Mouse (Mus musculus): ENCODE results near the gene Maneal. TPM values are rescaled to one million over a fixed set of nuclear protein-coding genes. Genes with fewer than 3 reads are reported as not detected.

Maneal gene
- polyA plus RNA-seq (2015; fragmentation: Nextera tagmentation; extraction: Ambion mirVana), result 0.06 and 0.17 TPM in 2 replicates

DNA sequence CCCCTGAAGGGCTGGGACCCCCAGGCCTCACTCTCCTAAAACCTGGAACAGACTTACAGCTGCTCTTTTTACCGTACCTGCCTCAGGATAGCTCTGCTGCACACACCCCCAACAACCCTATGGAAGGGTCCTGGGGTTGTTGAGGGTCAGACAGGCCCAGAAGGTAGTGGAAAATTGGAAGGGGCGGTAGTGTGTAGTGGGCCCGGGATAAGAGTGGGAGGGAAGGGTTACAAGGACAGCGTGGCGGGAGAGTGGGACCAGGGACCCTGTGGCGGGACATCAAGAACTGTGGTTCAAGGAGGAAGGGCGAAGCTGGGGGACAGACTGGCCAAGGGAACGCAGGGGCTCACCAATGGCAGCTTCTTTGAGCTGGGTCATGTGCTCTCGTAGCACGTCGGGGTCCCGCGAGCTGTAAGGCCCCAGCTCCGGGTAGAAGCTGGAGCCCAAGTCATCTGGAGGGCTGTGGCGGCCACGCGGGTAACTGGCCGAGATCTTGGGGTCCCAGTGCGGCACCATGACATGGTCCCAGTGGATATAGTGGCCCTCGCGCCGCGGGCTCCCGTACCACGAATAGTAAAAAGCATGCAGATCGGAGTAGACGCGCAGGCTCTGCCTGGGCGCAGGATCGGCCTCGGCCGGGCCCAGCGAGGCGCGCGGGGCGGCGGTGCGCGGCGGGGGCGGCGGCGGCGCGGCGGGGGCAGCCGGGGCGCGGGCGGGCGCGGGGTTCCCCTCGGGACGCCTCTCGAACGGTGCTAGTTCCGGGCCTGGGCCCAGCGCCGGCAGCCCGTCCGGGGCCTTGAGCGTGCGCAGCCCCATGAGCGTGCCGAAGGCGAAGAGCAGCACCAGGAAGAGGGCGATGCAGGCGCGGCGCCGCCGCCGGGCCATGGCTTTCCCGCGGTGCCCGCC, at the start of gene Maneal:
Maneal (minus strand) TSS at position 889 of the 906 bp plus-strand sequence.

DNA sequence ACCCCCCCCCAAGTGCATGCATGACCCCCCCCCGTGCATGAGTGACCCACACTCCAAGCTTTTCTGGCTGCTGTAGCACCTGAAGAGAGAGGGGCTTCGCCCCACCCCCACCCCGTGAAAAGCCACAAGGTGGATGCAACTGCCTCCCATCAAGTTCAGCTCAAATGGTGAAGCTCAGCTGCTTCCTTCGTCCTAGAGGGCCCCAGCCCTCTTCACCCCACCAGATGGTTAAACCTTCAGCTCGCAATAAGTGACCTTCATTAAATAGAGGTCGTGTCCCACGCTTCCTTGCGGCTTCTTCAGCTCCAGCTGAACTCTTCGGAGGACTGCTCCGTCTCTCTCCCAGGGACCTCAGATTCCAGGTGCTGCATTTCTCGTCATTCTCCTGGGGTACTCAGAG, 18.6 kb upstream of the Maneal start, which contains the start of gene Epha10:
Epha10 (plus strand) TSS at position 301 of the 400 bp plus-strand sequence.

DNA sequence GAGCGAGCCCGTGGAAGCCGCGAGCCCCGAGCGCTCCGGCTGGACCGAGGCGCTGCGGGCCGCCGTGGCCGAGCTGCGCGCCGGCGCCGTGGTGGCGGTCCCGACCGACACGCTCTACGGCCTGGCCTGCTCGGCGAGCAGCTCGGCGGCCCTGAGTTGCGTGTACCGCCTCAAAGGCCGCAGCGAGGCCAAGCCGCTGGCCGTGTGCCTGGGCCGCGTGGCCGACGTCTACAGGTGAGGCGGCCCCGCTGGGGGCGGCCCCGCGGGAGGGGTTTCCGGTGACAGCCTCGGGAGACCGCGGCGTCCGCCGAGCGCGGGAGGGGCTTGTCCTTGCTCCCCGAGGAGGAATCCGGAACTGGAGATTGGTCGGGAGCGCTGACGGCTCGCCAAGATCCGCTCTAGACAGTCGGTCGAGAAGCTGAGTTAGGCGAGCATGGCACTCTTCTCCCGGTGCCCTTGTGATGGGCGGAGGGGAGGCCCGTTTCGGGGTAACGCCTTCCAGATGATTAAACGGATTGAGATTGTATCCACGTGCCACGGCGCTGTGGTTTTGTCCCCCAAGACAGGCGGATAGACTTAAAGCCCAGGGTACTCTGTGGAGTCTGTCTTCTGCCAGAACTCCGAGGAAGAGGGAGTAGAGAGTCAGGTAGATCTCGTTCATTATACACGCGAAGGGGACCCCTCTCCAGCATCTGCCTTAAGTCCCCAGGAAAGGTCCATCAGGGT, 10.9 kb downstream of the Maneal start, which contains the start of gene 1110065P20Rik:
1110065P20Rik (minus strand) TSS at position 264 of the 726 bp plus-strand sequence.

DNA sequence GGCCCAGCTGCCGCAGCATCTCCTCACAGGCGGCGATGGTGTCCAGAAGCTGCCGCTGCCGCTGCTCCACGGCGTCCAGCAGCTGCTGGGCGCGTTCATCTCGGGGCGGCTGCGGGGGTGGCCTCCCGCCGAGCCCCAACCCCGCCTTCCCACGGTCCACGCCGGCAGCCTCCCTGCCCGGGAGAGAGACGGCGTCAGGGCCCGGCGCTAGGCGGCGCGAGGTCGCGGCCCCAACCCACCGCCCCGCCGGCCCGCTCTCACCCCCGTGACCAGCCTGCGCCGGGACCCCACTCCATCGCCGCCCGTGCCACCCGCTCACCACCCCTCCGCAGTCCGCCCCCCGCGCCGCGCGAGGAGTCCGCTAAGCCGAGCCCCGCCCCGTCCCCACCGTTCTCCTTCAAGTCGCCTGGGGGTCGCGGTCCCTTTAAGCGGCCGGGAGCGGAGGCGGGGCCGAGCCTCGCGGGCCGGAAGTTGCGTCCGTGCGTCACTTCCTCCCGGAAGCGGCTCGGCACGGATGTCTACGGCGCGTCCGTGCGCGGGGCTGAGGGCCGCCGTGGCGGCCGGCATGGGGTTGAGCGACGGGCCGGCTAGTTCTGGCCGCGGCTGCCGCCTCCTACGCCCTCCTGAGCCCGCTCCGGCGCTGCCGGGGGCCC, 11.6 kb downstream of the Maneal start, which contains the start of gene Yrdc:
Yrdc (plus strand) TSS at position 419 of the 653 bp plus-strand sequence.

Other genes with a start within 250 kb of the Maneal start
- gene Pou3f1, start 205.4 kb downstream of the Maneal start, polyA plus RNA-seq (2015; fragmentation: Nextera tagmentation; extraction: Ambion mirVana), result 0.13 and 0.17 TPM in 2 replicates
- 47.4 and 55.6 TPM in 2 replicates for gene Utp11, start 168.6 kb downstream of the Maneal start, polyA plus RNA-seq (2015; fragmentation: Nextera tagmentation; extraction: Ambion mirVana)
- 12.1 and 14.2 TPM in 2 replicates for gene Fhl3, start 161.5 kb downstream of the Maneal start, polyA plus RNA-seq (2015; fragmentation: Nextera tagmentation; extraction: Ambion mirVana)
- 65.8 and 73.5 TPM in 2 replicates for gene Sf3a3, start 147.4 kb downstream of the Maneal start, polyA plus RNA-seq (2015; fragmentation: Nextera tagmentation; extraction: Ambion mirVana)
- 9.1 and 12.3 TPM in 2 replicates for gene Inpp5b, start 120.3 kb downstream of the Maneal start, polyA plus RNA-seq (2015; fragmentation: Nextera tagmentation; extraction: Ambion mirVana)
- 10.1 and 11.6 TPM in 2 replicates for gene Mtf1, start 60.1 kb downstream of the Maneal start, polyA plus RNA-seq (2015; fragmentation: Nextera tagmentation; extraction: Ambion mirVana)
- gene Yrdc, start 11.5 kb downstream of the Maneal start, polyA plus RNA-seq (2015; fragmentation: Nextera tagmentation; extraction: Ambion mirVana), result 23.5 and 27.8 TPM in 2 replicates
- 66.9 and 78.5 TPM in 2 replicates for gene 1110065P20Rik, start 11.0 kb downstream of the Maneal start, polyA plus RNA-seq (2015; fragmentation: Nextera tagmentation; extraction: Ambion mirVana)
- gene Epha10, start 18.7 kb upstream of the Maneal start, polyA plus RNA-seq (2015; fragmentation: Nextera tagmentation; extraction: Ambion mirVana), result not detected in 2 replicates
- 7.6 and 7.9 TPM in 2 replicates for gene 9930104L06Rik, start 74.9 kb upstream of the Maneal start, polyA plus RNA-seq (2015; fragmentation: Nextera tagmentation; extraction: Ambion mirVana)
- gene Cdca8, start 77.1 kb upstream of the Maneal start, polyA plus RNA-seq (2015; fragmentation: Nextera tagmentation; extraction: Ambion mirVana), result 19.8 and 29.5 TPM in 2 replicates
- 10.9 and 11.9 TPM in 2 replicates for gene Rspo1, start 124.3 kb upstream of the Maneal start, polyA plus RNA-seq (2015; fragmentation: Nextera tagmentation; extraction: Ambion mirVana)
- gene Gnl2, start 154.4 kb upstream of the Maneal start, polyA plus RNA-seq (2015; fragmentation: Nextera tagmentation; extraction: Ambion mirVana), result 45.0 and 46.7 TPM in 2 replicates
- 0.07 TPM in 1 of 2 replicates, not detected in the other for gene Dnali1, start 203.5 kb upstream of the Maneal start, polyA plus RNA-seq (2015; fragmentation: Nextera tagmentation; extraction: Ambion mirVana)
- gene Snip1, start 204.5 kb upstream of the Maneal start, polyA plus RNA-seq (2015; fragmentation: Nextera tagmentation; extraction: Ambion mirVana), result 12.5 and 14.9 TPM in 2 replicates
- gene Meaf6, start 223.0 kb upstream of the Maneal start, polyA plus RNA-seq (2015; fragmentation: Nextera tagmentation; extraction: Ambion mirVana), result 23.1 and 28.3 TPM in 2 replicates